ENCODE assay signal across 1 mouse cellular context in the genomic region with DNA sequence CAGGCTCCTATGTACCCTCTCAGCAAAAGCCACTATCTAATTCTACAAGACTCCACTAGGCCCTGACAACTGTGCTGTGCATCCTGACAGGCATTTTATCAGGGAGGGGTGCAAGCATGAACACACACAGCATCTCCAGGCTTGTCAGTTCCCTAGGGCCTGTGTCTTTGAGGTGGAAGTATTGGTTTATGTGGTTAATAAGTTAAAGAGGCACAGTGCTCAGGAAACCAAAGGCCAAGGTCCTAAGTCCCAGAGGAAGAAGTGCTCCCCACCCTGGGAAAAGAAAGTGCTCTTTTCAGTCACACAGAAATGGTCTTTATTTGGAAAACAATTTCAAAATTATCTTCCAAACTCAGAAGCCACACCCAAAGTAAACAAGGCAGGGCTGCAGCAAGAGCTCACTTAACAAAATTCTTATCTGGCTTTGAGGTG.
TF ChIP-seq lines count a peak whose summit lies in the region.

No protein-coding gene starts in this region.

TF ChIP-seq in CH12.LX, 34 proteins besides CTCF, POLR2A, EP300 and RAD21:
- TF ChIP-seq ELF1 (IDR thresholded peaks at IDR 0.05; ENCODE audit: low read depth, low read length) (no peak), UBTF (IDR thresholded peaks at IDR 0.05; ENCODE audit: low read depth, low read length) (no peak), TCF12 (IDR thresholded peaks at IDR 0.05; ENCODE audit: low read depth, low read length) (no peak), GABPA (IDR thresholded peaks at IDR 0.05; ENCODE audit: insufficient replicate concordance, low read depth, low read length) (no peak), MAZ (IDR thresholded peaks at IDR 0.05; ENCODE audit: low read depth, low read length) (no peak), E2F4 (IDR thresholded peaks at IDR 0.05; ENCODE audit: insufficient replicate concordance, low read depth, low read length) (no peak), JUN (IDR thresholded peaks at IDR 0.05; ENCODE audit: insufficient read depth, low read depth, low read length) (no peak), ZKSCAN1 (IDR thresholded peaks at IDR 0.05; ENCODE audit: borderline replicate concordance, low read depth, low read length) (no peak), ZC3H11A (IDR thresholded peaks at IDR 0.05; ENCODE audit: low read depth, low read length) (no peak), JUND (conservative IDR thresholded peaks at IDR 0.05; ENCODE audit: low read depth, low read length) (no peak)
